Mouse (Mus musculus): ENCODE measurements around the gene Mrgprd.

- TF ChIP-seq CTCF (IDR thresholded peaks at IDR 0.05; ENCODE audit: low read depth) = no peak
- no peak for TF ChIP-seq EP300 (IDR thresholded peaks at IDR 0.05; ENCODE audit: low read depth)
Measured at GRCm38 (mm10) chr7:145335199-145335598, 20.6 kb downstream of the Mrgprd start.

All from heart, postnatal 0 days (tissue).